Mouse (Mus musculus) liver, embryonic 14.5 days (tissue): Measurements from ENCODE around the gene Msto1. TPM values are rescaled to one million over a fixed set of nuclear protein-coding genes. Genes with fewer than 3 reads are reported as not detected.

Source experiments
- ATAC-seq: fragments of 200-750 bp; cut with Nextera tagmentation; 2 replicates; pipeline ENCODE4 v1.8.0; 2017; ENCODE audit warnings: moderate number of reproducible peaks, mild to moderate bottlenecking, moderate library complexity; ENCODE audit not compliant: insufficient read depth
- DNase-seq, 3 experiments: peaks; one replicate each; pipeline ENCODE4 v3.0.0-alpha.2; 2012 to 2013; ENCODE audit warnings: low read depth in 3 of 3, low spot score in 3 of 3
- H3K27ac ChIP-seq: fragments of 300-500 bp; sonication (generic); 2 replicates; pipeline ENCODE4 v1.5.1; 2014; ENCODE audit warnings: moderate library complexity, mild to moderate bottlenecking, control low read depth, inconsistent platforms
- H3K27me3 ChIP-seq: fragments of 300-500 bp; sonication (generic); 2 replicates; pipeline ENCODE4 v1.6.1; 2014; ENCODE audit warnings: mild to moderate bottlenecking, low read length, moderate library complexity; ENCODE audit not compliant: control insufficient read depth, insufficient read depth
- H3K36me3 ChIP-seq: fragments of 300-500 bp; sonication (generic); replicated peaks from 2 replicates; pipeline ENCODE4 v1.6.1; 2014; ENCODE audit warnings: low read depth; ENCODE audit not compliant: control insufficient read depth, insufficient read depth
- H3K4me1 ChIP-seq, 2 experiments: fragments of 200-500 bp in 1 of 2; fragments of 300-500 bp in 1 of 2; sonication (generic) in 1 of 2; replicated peaks; 2 replicates each; pipeline ENCODE4 v1.6.1; 2012 to 2014; ENCODE audit warnings: antibody characterized with exemption in 1 of 2, inconsistent platforms in 1 of 2, low read length in 1 of 2; ENCODE audit not compliant: control insufficient read depth in 2 of 2, insufficient read depth in 2 of 2
- H3K4me2 ChIP-seq: fragments of 300-500 bp; sonication (generic); 2 replicates; pipeline ENCODE4 v1.6.1; 2014; ENCODE audit warnings: low read depth, mild to moderate bottlenecking, control low read depth, moderate library complexity
- H3K4me3 ChIP-seq, 2 experiments: fragments of 200-500 bp in 1 of 2; fragments of 300-500 bp in 1 of 2; sonication (generic) in 1 of 2; 2 replicates each; pipeline ENCODE4 v1.5.1; 2012 to 2014; ENCODE audit warnings: low read depth in 2 of 2, low read length in 2 of 2, mild to moderate bottlenecking in 2 of 2, control low read depth in 1 of 2, inconsistent platforms in 1 of 2, moderate library complexity in 1 of 2; ENCODE audit not compliant: insufficient read depth in 1 of 2
- H3K9ac ChIP-seq: fragments of 300-500 bp; sonication (generic); replicated peaks from 2 replicates; pipeline ENCODE4 v1.6.1; 2014; ENCODE audit warnings: mild to moderate bottlenecking, control low read depth, moderate library complexity
- H3K9me3 ChIP-seq: fragments of 300-500 bp; sonication (generic); 2 replicates; pipeline ENCODE4 v1.6.1; 2016; ENCODE audit warnings: low read length, mixed read lengths; ENCODE audit not compliant: control insufficient read depth
- CTCF ChIP-seq: IDR thresholded peaks from 2 replicates; pipeline ENCODE4 v1.5.1; 2016; ENCODE audit warnings: antibody characterized with exemption, low read depth, control low read depth
- EP300 ChIP-seq: IDR thresholded peaks from 2 replicates; pipeline ENCODE4 v1.6.1; 2016; ENCODE audit warnings: antibody characterized with exemption, low read depth
- WGBS: fragments of 180-500 bp; shearing (Covaris S2); extraction: QIAGEN DNeasy Blood & Tissue Kit; methylation state at CpG from one replicate; pipeline ENCODE4 v1.1.7; 2014; ENCODE audit not compliant: insufficient replicate concordance; 5-methylcytosine and 5-hydroxymethylcytosine counted together
- polyA plus RNA-seq, 2 experiments: library from polyadenylated mRNA; depleted of rRNA in 1 of 2; stranded (reverse) in 1 of 2; unstranded in 1 of 2; fragments of >200 nt; fragmentation: Nextera tagmentation in 1 of 2; extraction: Ambion mirVana in 1 of 2; gene quantifications; 2 replicates each; pipeline versions ENCODE4 v1.2.1 to v1.2.3; 2012 to 2014

The Msto1 gene
- polyA plus RNA-seq, 2 experiments, result 10.4 to 12.0 TPM

GRCm38 (mm10) chr3:88862129-88862528 lies 51.7 kb downstream of the Msto1 start:
- Histone ChIP-seq H3K27ac (no peak overlapping the region), H3K27me3 (no peaks in the 10 kb centered on the region), H3K9me3 (no peaks in the 10 kb centered on the region), H3K4me3 (no peak overlapping the region), H3K36me3 (peaks cover 62% of the 10 kb centered on the region), H3K4me2 (no peak overlapping the region), H3K9ac (no peak overlapping the region), H3K4me1 (no peaks in the 10 kb centered on the region)
- 80% methylated on average over 3 of the region's 3 CpGs for WGBS
- TF ChIP-seq EP300, result no peak
- no peak for TF ChIP-seq CTCF
- ATAC-seq, result no peak
- no peak for DNase-seq

- WGBS, result 78% methylated on average over 6 of the region's 6 CpGs
- no peaks in the 10 kb centered on the region for H3K4me1 ChIP-seq
- no peak overlapping the region for H3K27ac ChIP-seq
- no peak overlapping the region for H3K4me3 ChIP-seq
- no peaks in the 10 kb centered on the region for H3K9me3 ChIP-seq
- no peaks in the 10 kb centered on the region for H3K27me3 ChIP-seq
- peaks cover 51% of the 10 kb centered on the region for H3K36me3 ChIP-seq
- no peak overlapping the region for H3K9ac ChIP-seq
- ATAC-seq (no peak), DNase-seq (no peak)
- no peak overlapping the region for H3K4me2 ChIP-seq
- TF ChIP-seq EP300 (no peak), CTCF (no peak)
These were observed 58.0 kb downstream of the Msto1 start for GRCm38 (mm10) chr3:88855837-88856236.

Other genes starting within 250 kb of the Msto1 start
- 24.2 and 29.4 TPM in 2 replicates for gene Khdc4, start 228.2 kb downstream of the Msto1 start, polyA plus RNA-seq (2012; rRNA removed)
- 18.5 and 20.8 TPM in 2 replicates for gene Khdc4, start 228.2 kb downstream of the Msto1 start, polyA plus RNA-seq (2014; fragmentation: Nextera tagmentation; extraction: Ambion mirVana)
- gene Rit1, start 197.2 kb downstream of the Msto1 start, polyA plus RNA-seq (2012; rRNA removed), result 15.8 and 20.3 TPM in 2 replicates
- gene Rit1, start 197.2 kb downstream of the Msto1 start, polyA plus RNA-seq (2014; fragmentation: Nextera tagmentation; extraction: Ambion mirVana), result 30.6 and 31.6 TPM in 2 replicates
- gene Syt11, start 138.8 kb downstream of the Msto1 start, polyA plus RNA-seq (2012; rRNA removed), result 0.35 and 0.55 TPM in 2 replicates
- 0.47 and 0.57 TPM in 2 replicates for gene Syt11, start 138.8 kb downstream of the Msto1 start, polyA plus RNA-seq (2014; fragmentation: Nextera tagmentation; extraction: Ambion mirVana)
- gene Gon4l, start 78.8 kb downstream of the Msto1 start, polyA plus RNA-seq (2012; rRNA removed), result 5.4 and 6.7 TPM in 2 replicates
- gene Gon4l, start 78.8 kb downstream of the Msto1 start, polyA plus RNA-seq (2014; fragmentation: Nextera tagmentation; extraction: Ambion mirVana), result 3.7 and 4.1 TPM in 2 replicates
- gene Ash1l, start 36.6 kb upstream of the Msto1 start, polyA plus RNA-seq (2012; rRNA removed), result 2.3 and 3.2 TPM in 2 replicates
- 3.6 TPM in 2 replicates for gene Ash1l, start 36.6 kb upstream of the Msto1 start, polyA plus RNA-seq (2014; fragmentation: Nextera tagmentation; extraction: Ambion mirVana)
- gene Dap3, start 37.2 kb upstream of the Msto1 start, polyA plus RNA-seq (2012; rRNA removed), result 26.0 and 55.2 TPM in 2 replicates
- 102 and 114 TPM in 2 replicates for gene Dap3, start 37.2 kb upstream of the Msto1 start, polyA plus RNA-seq (2014; fragmentation: Nextera tagmentation; extraction: Ambion mirVana)
- gene Rusc1, start 179.3 kb upstream of the Msto1 start, polyA plus RNA-seq (2012; rRNA removed), result 4.1 and 5.2 TPM in 2 replicates
- 2.6 and 3.2 TPM in 2 replicates for gene Rusc1, start 179.3 kb upstream of the Msto1 start, polyA plus RNA-seq (2014; fragmentation: Nextera tagmentation; extraction: Ambion mirVana)
- gene Gm43738, start 187.1 kb upstream of the Msto1 start, polyA plus RNA-seq (2012; rRNA removed), result 0.02 TPM in 1 of 2 replicates, not detected in the other
- 0.04 TPM in 1 of 2 replicates, not detected in the other for gene Gm43738, start 187.1 kb upstream of the Msto1 start, polyA plus RNA-seq (2014; fragmentation: Nextera tagmentation; extraction: Ambion mirVana)
- 126 and 131 TPM in 2 replicates for gene Fdps, start 188.0 kb upstream of the Msto1 start, polyA plus RNA-seq (2012; rRNA removed)
- gene Fdps, start 188.0 kb upstream of the Msto1 start, polyA plus RNA-seq (2014; fragmentation: Nextera tagmentation; extraction: Ambion mirVana), result 238 and 251 TPM in 2 replicates
- 132 and 143 TPM in 2 replicates for gene Pklr, start 222.1 kb upstream of the Msto1 start, polyA plus RNA-seq (2012; rRNA removed)
- gene Pklr, start 222.1 kb upstream of the Msto1 start, polyA plus RNA-seq (2014; fragmentation: Nextera tagmentation; extraction: Ambion mirVana), result 79.8 and 97.5 TPM in 2 replicates
- gene Hcn3, start 246.2 kb upstream of the Msto1 start, polyA plus RNA-seq (2012; rRNA removed), result 0.23 and 0.31 TPM in 2 replicates
- 0.55 and 0.56 TPM in 2 replicates for gene Hcn3, start 246.2 kb upstream of the Msto1 start, polyA plus RNA-seq (2014; fragmentation: Nextera tagmentation; extraction: Ambion mirVana)